Mouse (Mus musculus): ENCODE data around the gene Stx18. TPM values are rescaled to one million over a fixed set of nuclear protein-coding genes. Genes with fewer than 3 reads are reported as not detected.

Stx18 gene
- polyA plus RNA-seq, 1 experiment from 2014 or later = 37.8 TPM

- 85% methylated on average over 6 of the region's 6 CpGs for WGBS
- Histone ChIP-seq H3K4me1 (replicated peaks) (peaks cover 49% of the 10 kb centered on the region), H3K36me3 (peaks cover 79% of the 10 kb centered on the region), H3K27ac (replicated peaks) (no peak overlapping the region), H3K9ac (no peak overlapping the region), H3K9me3 (no peaks in the 10 kb centered on the region), H3K4me3 (no peak overlapping the region), H3K27me3 (no peaks in the 10 kb centered on the region), H3K4me2 (no peak overlapping the region)
- ATAC-seq (ENCODE audit: low FRiP score, low read depth) = no peak
These were observed 108.0 kb downstream of the Stx18 start for GRCm38 (mm10) chr5:38146524-38146923.

- ATAC-seq (ENCODE audit: low FRiP score, low read depth) = no peak
- Histone ChIP-seq H3K4me2 (peak overlapping the region; percentile 23), H3K9ac (no peak overlapping the region), H3K27me3 (no peaks in the 10 kb centered on the region), H3K9me3 (no peaks in the 10 kb centered on the region), H3K36me3 (peaks cover 73% of the 10 kb centered on the region), H3K4me3 (no peak overlapping the region), H3K4me1 (replicated peaks) (peaks cover 89% of the 10 kb centered on the region), H3K27ac (replicated peaks) (no peak overlapping the region)
- 43% methylated on average over 3 of the region's 3 CpGs for WGBS
These were observed 112.7 kb downstream of the Stx18 start for GRCm38 (mm10) chr5:38151264-38151663.

GRCm38 (mm10) chr5:38152201-38153108, 113.9 kb downstream of the Stx18 start:
- H3K9ac ChIP-seq = no peak overlapping the region
- peaks cover 69% of the 10 kb centered on the region for H3K36me3 ChIP-seq
- H3K27me3 ChIP-seq = no peaks in the 10 kb centered on the region
- H3K4me2 ChIP-seq = peak overlapping the region; percentile 23
- ATAC-seq (ENCODE audit: low FRiP score, low read depth) = no peak
- no peak overlapping the region for H3K4me3 ChIP-seq
- H3K4me1 ChIP-seq (replicated peaks) = peaks cover 89% of the 10 kb centered on the region
- 55% methylated on average over 10 of the region's 10 CpGs for WGBS
- no peak overlapping the region for H3K27ac ChIP-seq (replicated peaks)
- no peaks in the 10 kb centered on the region for H3K9me3 ChIP-seq

- H3K9me3 ChIP-seq = no peaks in the 10 kb centered on the region
- H3K4me3 ChIP-seq = no peak overlapping the region
- H3K4me2 ChIP-seq = peak overlapping the region; percentile 23
- peaks cover 62% of the 10 kb centered on the region for H3K36me3 ChIP-seq
- H3K4me1 ChIP-seq (replicated peaks) = peaks cover 83% of the 10 kb centered on the region
- H3K27me3 ChIP-seq = no peaks in the 10 kb centered on the region
- no peak overlapping the region for H3K27ac ChIP-seq (replicated peaks)
- WGBS = 82% methylated on average over 5 of the region's 5 CpGs
- no peak for ATAC-seq (ENCODE audit: low FRiP score, low read depth)
- H3K9ac ChIP-seq = peak overlapping the region; percentile 21; the same call in 1 of the 2 replicates
These were observed 115.1 kb downstream of the Stx18 start for GRCm38 (mm10) chr5:38153636-38154035.

- H3K4me1 ChIP-seq (replicated peaks) = peaks cover 62% of the 10 kb centered on the region
- no peak for ATAC-seq (ENCODE audit: low FRiP score, low read depth)
- H3K9me3 ChIP-seq = no peaks in the 10 kb centered on the region
- H3K36me3 ChIP-seq = peaks cover 37% of the 10 kb centered on the region
- H3K27me3 ChIP-seq = no peaks in the 10 kb centered on the region
- H3K4me3 ChIP-seq = peak overlapping the region; percentile 93
- H3K9ac ChIP-seq = peak overlapping the region; percentile 99
- WGBS = 27% methylated on average over 9 of the region's 9 CpGs
- peak overlapping the region; percentile 98 for H3K27ac ChIP-seq (replicated peaks)
- H3K4me2 ChIP-seq = peak overlapping the region; percentile 72
These were observed 119.0 kb downstream of the Stx18 start for GRCm38 (mm10) chr5:38157481-38158020.

GRCm38 (mm10) chr5:38158501-38158946, 120.0 kb downstream of the Stx18 start:
- Histone ChIP-seq H3K4me1 (replicated peaks) (peaks cover 53% of the 10 kb centered on the region), H3K9me3 (no peaks in the 10 kb centered on the region)
- ATAC-seq (ENCODE audit: low FRiP score, low read depth) = peak; percentile 49

GRCm38 (mm10) chr5:38158947-38159633, 120.5 kb downstream of the Stx18 start:
- ATAC-seq (ENCODE audit: low FRiP score, low read depth) = peak; percentile 82
- Histone ChIP-seq H3K4me1 (replicated peaks) (peaks cover 47% of the 10 kb centered on the region), H3K27ac (replicated peaks) (peak overlapping the region; percentile 98), H3K27me3 (no peaks in the 10 kb centered on the region), H3K4me3 (peak overlapping the region; percentile 93), H3K36me3 (peaks cover 26% of the 10 kb centered on the region), H3K4me2 (peak overlapping the region; percentile 72), H3K9ac (peak overlapping the region; percentile 99), H3K9me3 (no peaks in the 10 kb centered on the region)
- WGBS = under 1% methylated on average over 71 of the region's 79 CpGs

More at GRCm38 (mm10) chr5:38158501-38158946, 120.0 kb downstream of the Stx18 start:
- H3K4me3 ChIP-seq = peak overlapping the region; percentile 93
- H3K27ac ChIP-seq (replicated peaks) = peak overlapping the region; percentile 98
- no peaks in the 10 kb centered on the region for H3K27me3 ChIP-seq
- peak overlapping the region; percentile 99 for H3K9ac ChIP-seq
- peaks cover 31% of the 10 kb centered on the region for H3K36me3 ChIP-seq
- peak overlapping the region; percentile 72 for H3K4me2 ChIP-seq
- WGBS = under 1% methylated on average over 17 of the region's 17 CpGs

GRCm38 (mm10) chr5:38159634-38160413, 121.3 kb downstream of the Stx18 start, which contains the start of gene Nsg1:
Gene Nsg1 (minus strand): TSS chr5:38159907.
- Histone ChIP-seq H3K27ac (replicated peaks) (peak within 1 kb of the TSS; percentile 98), H3K9ac (peak within 1 kb of the TSS; percentile 99), H3K4me2 (peak within 1 kb of the TSS; percentile 72), H3K27me3 (no peaks in the 10 kb centered on the region), H3K4me3 (peak within 1 kb of the TSS; percentile 93), H3K9me3 (no peaks in the 10 kb centered on the region), H3K36me3 (peaks cover 20% of the 10 kb centered on the region), H3K4me1 (replicated peaks) (peaks cover 40% of the 10 kb centered on the region)
- ATAC-seq (ENCODE audit: low FRiP score, low read depth) = peak; percentile 46
- 7% methylated on average over 35 of the region's 35 CpGs for WGBS

GRCm38 (mm10) chr5:38168497-38168896, 130.0 kb downstream of the Stx18 start:
- Histone ChIP-seq H3K9me3 (no peaks in the 10 kb centered on the region), H3K9ac (no peak overlapping the region), H3K27me3 (no peaks in the 10 kb centered on the region), H3K4me3 (no peak overlapping the region), H3K4me1 (replicated peaks) (0 out of 2 replicates have a peak, but pooled peaks cover 3% of the 10 kb centered on the region), H3K4me2 (no peak overlapping the region), H3K36me3 (no peaks in the 10 kb centered on the region), H3K27ac (replicated peaks) (no peak overlapping the region)
- WGBS = 67% methylated on average over 11 of the region's 11 CpGs
- ATAC-seq (ENCODE audit: low FRiP score, low read depth) = 0 out of 2 replicates have a peak, but pooled peaks have one; percentile 31

- Histone ChIP-seq H3K27me3 (no peaks in the 10 kb centered on the region), H3K9me3 (no peaks in the 10 kb centered on the region), H3K4me2 (no peak overlapping the region), H3K27ac (replicated peaks) (no peak overlapping the region), H3K9ac (no peak overlapping the region), H3K4me1 (replicated peaks) (no peaks in the 10 kb centered on the region), H3K36me3 (no peaks in the 10 kb centered on the region), H3K4me3 (no peak overlapping the region)
- no peak for ATAC-seq (ENCODE audit: low FRiP score, low read depth)
- WGBS = 58% methylated on average over 5 of the region's 5 CpGs
These were observed 135.2 kb downstream of the Stx18 start for GRCm38 (mm10) chr5:38173766-38174165.

GRCm38 (mm10) chr5:38174256-38174912, 135.8 kb downstream of the Stx18 start:
- H3K4me1 ChIP-seq (replicated peaks) = no peaks in the 10 kb centered on the region
- no peak for ATAC-seq (ENCODE audit: low FRiP score, low read depth)
- no peak overlapping the region for H3K27ac ChIP-seq (replicated peaks)
- no peak overlapping the region for H3K4me3 ChIP-seq
- H3K36me3 ChIP-seq = no peaks in the 10 kb centered on the region
- H3K27me3 ChIP-seq = no peaks in the 10 kb centered on the region
- WGBS = 78% methylated on average over 16 of the region's 16 CpGs
- H3K9ac ChIP-seq = no peak overlapping the region
- H3K4me2 ChIP-seq = no peak overlapping the region
- H3K9me3 ChIP-seq = no peaks in the 10 kb centered on the region
